Mouse (Mus musculus) telencephalon, adult 2 months (tissue): ENCODE results near the gene BC029722.
A peak's percentile ranks its signal among the peaks of the same experiment; 100 is the strongest.

ENCODE experiments used
- DNase-seq: peaks from one replicate; pipeline ENCODE4 v3.0.0-alpha.2; 2011; ENCODE audit warnings: low read depth, low spot score

Gene BC029722

DNA sequence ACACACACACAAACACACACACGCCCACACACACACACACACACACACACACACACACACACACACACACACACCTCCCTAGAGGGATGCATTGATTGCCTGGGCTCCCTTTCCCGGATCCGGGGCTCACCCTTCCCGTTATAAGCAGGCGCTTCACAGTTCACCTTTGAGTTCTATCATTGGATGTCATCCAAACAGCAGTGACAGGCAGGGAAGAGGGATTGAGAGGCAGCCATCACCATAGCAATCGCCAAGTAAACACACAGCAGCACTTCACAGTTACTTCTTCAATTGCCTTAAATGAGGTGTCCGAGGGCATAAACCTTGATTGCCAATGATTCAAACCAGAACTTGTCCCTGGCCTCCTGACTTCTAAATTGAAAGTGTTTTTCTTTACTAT is 40.2 kb downstream of the BC029722 start:
- DNase-seq, result no peak

DNA sequence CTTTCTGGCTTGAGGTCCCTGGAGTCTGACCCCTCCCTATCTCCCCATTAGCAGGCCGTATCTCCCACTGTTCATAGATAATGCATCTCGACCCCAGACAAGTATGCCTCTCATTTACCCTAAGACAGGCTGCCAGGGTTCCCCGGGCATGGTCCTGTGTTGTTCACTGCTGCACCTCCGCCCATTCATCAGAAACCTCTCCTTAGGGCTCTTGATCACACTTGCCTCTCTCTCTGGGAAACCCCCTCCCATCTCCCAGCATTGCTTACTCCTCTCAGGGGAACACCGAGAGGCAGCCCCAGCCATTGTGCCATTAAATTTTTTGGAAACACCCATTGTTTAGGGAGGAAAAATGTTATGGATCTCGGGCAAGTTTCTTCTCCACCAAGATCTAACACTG is 41.2 kb downstream of the BC029722 start:
- no peak for DNase-seq

DNA sequence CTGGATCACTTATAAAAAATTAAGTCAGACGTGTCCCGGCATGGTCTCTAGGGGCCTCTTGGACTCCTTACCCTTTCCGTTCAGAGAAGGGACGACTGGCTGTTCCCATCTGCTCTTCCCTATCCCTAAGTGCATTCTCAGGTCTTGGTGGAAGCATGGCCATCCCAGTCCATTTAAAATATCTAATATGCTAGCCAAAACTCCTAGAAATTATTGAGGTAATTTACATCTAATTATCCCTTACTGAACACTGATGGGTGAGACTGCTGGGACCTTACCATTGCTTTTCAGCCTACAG is 41.6 kb downstream of the BC029722 start:
- DNase-seq, result no peak

DNA sequence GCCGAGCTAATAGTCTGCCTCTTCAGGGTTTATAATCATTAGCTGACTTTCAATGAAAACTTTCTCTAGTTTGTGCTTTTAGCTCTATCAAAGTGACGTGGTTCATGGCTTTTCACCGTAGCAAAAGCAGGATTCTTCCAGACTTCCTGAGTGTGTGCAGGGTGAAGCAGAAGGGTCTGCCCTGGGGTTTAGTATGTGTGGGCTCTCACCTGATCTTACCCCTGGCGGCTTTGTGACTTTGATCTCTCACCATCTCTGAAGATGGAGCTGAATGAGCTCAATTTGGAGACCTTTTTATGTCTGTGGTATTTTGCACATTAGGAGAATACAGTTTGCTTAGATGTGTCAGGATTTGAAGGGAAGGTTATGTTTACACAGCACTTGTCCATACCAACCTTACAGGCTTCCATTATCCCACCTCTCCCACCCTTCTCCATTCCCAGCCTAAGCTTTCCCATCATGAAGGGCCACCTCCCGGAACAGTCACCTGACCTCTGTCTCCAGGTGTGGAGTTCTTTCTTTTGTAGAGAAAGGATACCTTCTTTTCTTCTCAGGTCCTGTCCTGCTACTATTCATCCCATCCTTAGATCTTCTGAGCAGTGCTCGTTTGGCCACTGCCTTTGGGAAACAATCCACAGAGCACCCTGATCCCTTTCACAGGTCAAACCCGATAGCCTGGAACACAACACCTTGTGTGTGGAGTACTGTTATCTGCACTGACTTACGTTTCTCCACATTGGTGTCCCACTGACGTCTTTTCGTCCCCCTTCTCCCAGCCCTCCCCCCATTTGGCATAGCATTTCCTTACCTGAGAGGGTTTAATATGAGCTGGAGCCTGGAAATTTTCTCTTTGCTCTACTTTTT is 42.2 kb downstream of the BC029722 start:
- DNase-seq, result no peak

DNA sequence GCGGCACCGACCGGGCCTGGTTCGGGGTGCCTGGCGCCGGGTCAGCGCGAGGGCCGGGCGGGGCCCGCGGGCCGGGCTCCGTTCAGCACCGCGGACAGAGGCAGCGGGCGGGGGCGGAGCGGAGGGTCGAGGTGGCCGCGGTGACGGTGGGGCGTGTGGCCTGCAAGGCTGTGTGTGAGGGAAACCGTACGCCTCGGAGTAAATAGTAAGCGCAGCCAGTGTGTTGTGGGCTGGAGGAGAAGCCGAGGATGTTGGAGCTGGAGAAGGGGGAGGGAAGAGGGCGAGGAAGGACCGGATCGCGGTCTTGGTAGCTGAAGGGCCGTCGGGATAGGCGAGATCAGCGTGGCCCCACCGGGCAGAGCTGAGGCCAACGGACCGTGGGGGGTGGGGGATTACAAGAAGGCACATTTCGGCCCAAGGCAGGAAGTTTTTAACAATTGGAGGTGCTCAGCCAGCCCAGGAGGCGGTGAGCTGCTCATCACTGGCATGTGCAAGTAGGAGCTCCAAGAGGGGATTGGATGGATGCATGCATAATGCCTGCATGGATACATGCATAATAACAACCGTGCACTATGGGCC is 43.5 kb downstream of the BC029722 start:
- DNase-seq, result peak; percentile 32

GRCm38 (mm10) chr2:155774927-155775684 is 44.1 kb downstream of the BC029722 start, which contains the start of gene Mmp24:
Gene Mmp24 (plus strand): TSS chr2:155775342.
- no peak for DNase-seq

GRCm38 (mm10) chr2:155774261-155774926 is 44.8 kb downstream of the BC029722 start:
- no peak for DNase-seq

GRCm38 (mm10) chr2:155773664-155774063 is 45.6 kb downstream of the BC029722 start:
- DNase-seq, result no peak
